Mouse (Mus musculus) thymus, adult 2 months (tissue): Measurements from ENCODE around the gene Pdcd4. TPM values are rescaled to one million over a fixed set of nuclear protein-coding genes. Genes with fewer than 3 reads are reported as not detected.
"Not testable (repeated sequence)": the region's sequence is repeated elsewhere in the genome, so short reads cannot be mapped to it uniquely, and the experiment has no call there.

Experiments
- DNase-seq: peaks from one replicate; pipeline ENCODE4 v3.0.0; 2021
- H3K27ac ChIP-seq: fragments of 200-500 bp; 2 replicates; pipeline ENCODE4 v1.5.1; 2012; ENCODE audit warnings: low read length, control low read depth; ENCODE audit not compliant: control insufficient read depth, insufficient read depth
- H3K27me3 ChIP-seq: fragments of 200-500 bp; 2 replicates; pipeline ENCODE4 v1.6.1; 2012; ENCODE audit warnings: mild to moderate bottlenecking, low read length, moderate library complexity, mixed read lengths; ENCODE audit not compliant: control insufficient read depth, insufficient read depth
- H3K36me3 ChIP-seq: fragments of 200-500 bp; 2 replicates; pipeline ENCODE4 v1.6.1; 2012; ENCODE audit warnings: mild to moderate bottlenecking, low read length, moderate library complexity; ENCODE audit not compliant: control insufficient read depth, insufficient read depth
- H3K4me1 ChIP-seq: fragments of 200-500 bp; replicated peaks from 2 replicates; pipeline ENCODE4 v1.6.1; 2012; ENCODE audit warnings: low read length; ENCODE audit not compliant: control insufficient read depth, insufficient read depth
- H3K4me3 ChIP-seq: fragments of 200-500 bp; 2 replicates; pipeline ENCODE4 v1.5.1; 2012; ENCODE audit warnings: mild to moderate bottlenecking, low read length, control low read depth, moderate library complexity; ENCODE audit not compliant: control insufficient read depth, insufficient read depth
- CTCF ChIP-seq: fragments of 200-500 bp; IDR thresholded peaks from 2 replicates; pipeline ENCODE4 v1.5.1; 2012; ENCODE audit warnings: mild to moderate bottlenecking, control low read depth, low read length, moderate library complexity, borderline replicate concordance; ENCODE audit not compliant: control insufficient read depth, poor library complexity, insufficient read depth; ENCODE audit errors: extremely low read depth
- POLR2A ChIP-seq: fragments of 200-500 bp; IDR thresholded peaks from 2 replicates; pipeline ENCODE4 v1.6.1; 2012; ENCODE audit warnings: mild to moderate bottlenecking, low read length, control low read depth, moderate library complexity; ENCODE audit not compliant: control insufficient read depth, poor library complexity, insufficient read depth; ENCODE audit errors: extremely low read depth
- WGBS: fragments of 180-500 bp; shearing (Covaris S2); methylation state at CpG from one replicate; pipeline ENCODE4 v1.1.7; 2018; 5-methylcytosine and 5-hydroxymethylcytosine counted together
- polyA plus RNA-seq: library from polyadenylated mRNA; depleted of rRNA; stranded (reverse); fragments of >200 nt; gene quantifications from 2 replicates; pipeline ENCODE4 v1.2.3, GENCODE M21; 2012

The Pdcd4 gene
- polyA plus RNA-seq, 1 experiment = 18.2 TPM

DNA sequence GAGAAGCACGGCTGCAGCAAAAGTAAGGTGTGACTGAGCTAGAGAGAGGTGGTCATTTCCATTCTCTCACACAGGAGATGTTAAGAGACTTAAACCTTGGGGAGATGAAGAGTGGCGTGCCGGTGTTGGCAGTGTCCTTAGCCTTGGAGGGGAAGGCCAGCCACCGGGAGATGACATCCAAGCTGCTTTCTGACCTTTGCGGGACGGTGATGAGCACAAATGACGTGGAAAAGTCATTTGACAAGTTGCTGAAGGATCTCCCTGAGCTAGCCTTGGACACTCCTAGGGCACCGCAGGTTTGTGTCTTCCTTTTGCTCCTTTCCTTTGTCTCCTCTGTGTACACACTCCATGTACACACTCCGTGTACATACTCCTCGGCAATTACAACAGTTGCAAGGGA is 27.5 kb downstream of the Pdcd4 start:
- peaks cover 90% of the 10 kb centered on the region for H3K36me3 ChIP-seq
- no peak for DNase-seq
- no peak overlapping the region for H3K27ac ChIP-seq
- H3K4me1 ChIP-seq = no peaks in the 10 kb centered on the region
- H3K27me3 ChIP-seq = no peaks in the 10 kb centered on the region
- TF ChIP-seq POLR2A = no peak
- no peak for TF ChIP-seq CTCF
- WGBS = 96% methylated on average over 10 of the region's 10 CpGs
- H3K4me3 ChIP-seq = no peak overlapping the region

DNA sequence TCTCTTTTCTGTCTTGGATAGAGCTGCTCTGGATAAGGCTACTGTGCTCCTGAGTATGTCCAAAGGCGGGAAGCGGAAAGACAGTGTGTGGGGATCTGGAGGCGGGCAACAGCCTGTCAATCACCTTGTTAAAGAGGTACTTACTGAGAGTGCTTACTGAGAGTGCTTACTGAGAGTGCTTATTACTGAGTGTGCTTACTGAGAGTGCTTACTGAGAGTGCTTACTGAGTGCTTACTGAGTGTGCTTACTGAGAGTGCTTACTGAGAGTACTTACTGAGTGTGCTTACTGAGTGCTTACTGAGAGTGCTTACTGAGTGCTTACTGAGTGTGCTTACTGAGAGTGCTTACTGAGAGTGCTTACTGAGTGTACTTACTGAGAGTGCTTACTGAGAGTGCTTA is 30.0 kb downstream of the Pdcd4 start:
- DNase-seq, H3K27ac ChIP-seq, H3K27me3 ChIP-seq, H3K4me1 ChIP-seq, H3K4me3 ChIP-seq: not testable (repeated sequence)
- peaks cover 86% of the 10 kb centered on the region for H3K36me3 ChIP-seq
- WGBS = 98% methylated on average over 3 of the region's 3 CpGs

DNA sequence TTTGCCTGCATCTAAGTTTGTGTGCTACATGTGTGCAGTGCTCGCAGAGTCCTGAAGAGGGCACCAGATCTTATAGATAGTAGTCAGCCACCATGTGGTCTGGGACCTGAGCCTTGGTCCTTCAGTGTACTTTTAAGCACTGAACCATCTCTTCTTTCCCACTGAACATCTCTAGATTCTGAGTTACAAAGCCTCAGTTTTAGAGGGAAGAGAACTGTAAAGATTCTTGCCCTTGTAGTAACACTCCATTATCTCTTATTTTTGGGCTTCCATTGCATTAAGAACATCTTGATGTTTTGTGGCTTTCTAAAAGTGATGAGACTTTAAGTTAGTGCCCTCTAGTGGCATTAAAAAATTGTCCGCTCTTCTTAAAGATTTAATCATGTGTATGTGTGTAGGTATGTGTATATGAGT is 33.3 kb downstream of the Pdcd4 start:
- DNase-seq = peak; percentile 43
- WGBS = 95% methylated on average over 2 of the region's 2 CpGs
- no peaks in the 10 kb centered on the region for H3K4me1 ChIP-seq

DNA sequence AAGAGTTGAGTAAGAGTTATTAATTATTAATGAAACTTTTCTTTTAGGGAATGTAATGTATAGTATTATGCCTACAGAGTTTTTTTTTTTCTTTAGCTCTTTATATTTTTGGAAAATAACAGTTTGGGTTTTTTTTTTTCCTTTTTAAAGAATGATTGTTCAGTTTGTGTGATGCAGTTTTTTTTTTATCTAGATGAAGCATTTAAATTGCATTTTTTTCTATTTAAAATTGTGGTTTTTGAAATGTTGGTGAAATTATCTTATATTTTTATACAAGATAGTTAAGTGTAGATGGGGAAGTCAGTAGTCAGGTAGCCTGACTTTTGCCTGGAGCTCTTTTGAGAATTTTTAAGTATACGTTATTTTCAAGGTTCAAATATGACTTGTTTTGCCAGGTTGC is 34.7 kb downstream of the Pdcd4 start:
- Histone ChIP-seq H3K27ac (no peak overlapping the region), H3K4me3 (no peak overlapping the region), H3K27me3 (no peaks in the 10 kb centered on the region), H3K36me3 (peaks cover 89% of the 10 kb centered on the region), H3K4me1 (no peaks in the 10 kb centered on the region)
- no peak for DNase-seq
- TF ChIP-seq CTCF = no peak
- TF ChIP-seq POLR2A = no peak
- WGBS = 97% methylated on average over 1 of the region's 1 CpGs

More for the DNA sequence above, 33.3 kb downstream of the Pdcd4 start:
- TF ChIP-seq POLR2A (no peak), CTCF (no peak)
- H3K27ac ChIP-seq = no peak overlapping the region
- no peak overlapping the region for H3K4me3 ChIP-seq
- H3K36me3 ChIP-seq = peaks cover 91% of the 10 kb centered on the region
- no peaks in the 10 kb centered on the region for H3K27me3 ChIP-seq

DNA sequence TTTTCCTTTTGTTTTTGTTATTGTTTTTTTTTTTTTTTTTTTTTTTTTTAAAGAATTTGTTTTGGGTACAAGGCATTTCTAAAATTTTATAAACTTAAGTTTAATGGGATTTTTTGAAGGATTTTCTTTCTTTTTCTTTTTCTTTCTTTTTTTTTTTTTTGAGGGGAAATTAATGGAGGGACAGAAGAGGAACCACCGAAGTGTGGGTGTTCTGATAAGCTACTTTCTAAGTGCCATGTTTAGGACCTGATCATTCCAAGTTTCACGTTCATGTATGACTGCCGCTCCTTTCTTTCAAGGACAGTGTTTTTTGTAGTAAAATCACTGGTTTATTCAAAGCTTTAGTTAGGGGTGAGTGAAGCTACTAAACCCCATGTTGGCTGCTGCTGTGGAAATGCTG is 37.2 kb downstream of the Pdcd4 start:
- 94% methylated on average over 3 of the region's 3 CpGs for WGBS
- no peak overlapping the region for H3K4me3 ChIP-seq
- TF ChIP-seq CTCF = no peak
- TF ChIP-seq POLR2A = no peak

DNA sequence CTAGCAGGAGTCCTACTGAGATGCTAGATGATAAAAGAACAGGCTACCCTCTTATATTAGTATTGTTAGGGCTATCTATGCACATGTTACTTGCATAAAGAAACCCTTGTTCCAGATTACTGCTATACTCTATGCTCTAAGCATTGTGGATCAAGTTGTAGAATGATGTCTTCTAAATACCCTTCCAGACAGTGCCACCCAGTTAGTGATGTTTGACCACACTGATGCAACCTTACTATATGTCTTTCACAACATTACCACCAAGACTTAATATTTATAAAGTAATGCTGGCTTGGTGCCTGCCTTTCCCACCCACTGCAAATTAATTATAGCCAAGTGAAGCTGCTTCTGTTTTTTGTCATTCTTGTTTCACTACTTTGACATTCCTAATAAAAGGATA is 41.0 kb downstream of the Pdcd4 start:
- no peak overlapping the region for H3K27ac ChIP-seq
- no peak for DNase-seq
- no peak for TF ChIP-seq POLR2A
- no peak overlapping the region for H3K4me3 ChIP-seq
- H3K36me3 ChIP-seq = peaks cover 51% of the 10 kb centered on the region
- no peaks in the 10 kb centered on the region for H3K4me1 ChIP-seq
- no peaks in the 10 kb centered on the region for H3K27me3 ChIP-seq

More for the DNA sequence above, 37.2 kb downstream of the Pdcd4 start:
- Histone ChIP-seq H3K27ac (no peak overlapping the region), H3K27me3 (no peaks in the 10 kb centered on the region), H3K4me1 (no peaks in the 10 kb centered on the region), H3K36me3 (peaks cover 85% of the 10 kb centered on the region)
- no peak for DNase-seq

DNA sequence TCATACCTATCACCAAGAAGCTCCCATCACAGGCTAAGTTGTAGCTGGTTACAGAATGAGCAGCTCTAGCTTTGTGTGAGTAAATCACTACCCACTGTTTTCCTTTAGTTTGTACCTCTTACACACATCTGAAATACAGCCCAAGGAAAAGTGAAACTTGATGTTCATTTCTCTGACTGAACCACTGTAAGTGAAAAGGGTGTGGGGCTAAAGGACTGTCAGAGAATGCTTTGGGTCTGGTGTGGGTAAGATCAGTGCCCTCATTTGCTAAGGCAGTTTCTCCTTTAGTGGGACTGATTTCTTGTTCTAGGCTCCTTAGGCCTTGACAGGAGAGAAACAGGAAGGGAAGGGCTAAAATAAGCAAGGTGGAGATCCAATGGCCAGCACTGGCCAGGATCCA is 42.0 kb downstream of the Pdcd4 start:
- TF ChIP-seq POLR2A (no peak), CTCF (no peak)
- no peak for DNase-seq
- H3K36me3 ChIP-seq = peaks cover 41% of the 10 kb centered on the region
- no peak overlapping the region for H3K27ac ChIP-seq
- H3K27me3 ChIP-seq = no peaks in the 10 kb centered on the region
- no peak overlapping the region for H3K4me3 ChIP-seq
- no peaks in the 10 kb centered on the region for H3K4me1 ChIP-seq

DNA sequence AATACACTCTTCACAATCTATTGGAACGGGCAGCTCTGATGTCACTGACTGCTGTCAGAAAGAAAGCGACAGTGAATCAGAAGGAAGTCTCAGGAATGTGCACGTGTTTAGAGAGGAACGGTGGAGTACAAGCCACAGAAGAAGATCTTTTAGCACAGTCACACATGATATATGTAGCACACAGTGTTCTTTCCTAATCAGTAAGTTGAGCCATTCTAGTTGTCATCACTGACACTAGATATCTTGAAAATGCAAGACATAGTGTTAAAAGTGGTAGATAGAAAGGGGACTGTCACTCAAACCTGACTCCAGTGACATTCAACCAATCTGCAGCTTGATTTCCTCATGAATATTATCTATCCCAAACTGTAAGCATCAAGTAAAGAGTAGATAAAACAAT is 47.4 kb downstream of the Pdcd4 start:
- Histone ChIP-seq H3K36me3 (no peaks in the 10 kb centered on the region), H3K4me1 (no peaks in the 10 kb centered on the region), H3K4me3 (no peak overlapping the region), H3K27ac (no peak overlapping the region), H3K27me3 (no peaks in the 10 kb centered on the region)
- no peak for DNase-seq
- 89% methylated on average over 4 of the region's 4 CpGs for WGBS
- TF ChIP-seq CTCF = no peak
- no peak for TF ChIP-seq POLR2A
